Mouse (Mus musculus) liver, embryonic 16.5 days (tissue): ENCODE results near the gene Pa2g4. TPM values are rescaled to one million over a fixed set of nuclear protein-coding genes. Genes with fewer than 3 reads are reported as not detected.
A peak's percentile ranks its signal among the peaks of the same experiment; 100 is the strongest.
"Not testable (repeated sequence)": the region's sequence is repeated elsewhere in the genome, so short reads cannot be mapped to it uniquely, and the experiment has no call there.

Experiments
- ATAC-seq: fragments of 200-750 bp; cut with Nextera tagmentation; 2 replicates; pipeline ENCODE4 v1.8.0; 2017; ENCODE audit warnings: low read depth, mild to moderate bottlenecking, moderate number of reproducible peaks, moderate library complexity
- H3K27ac ChIP-seq: fragments of 300-500 bp; sonication (generic); 2 replicates; pipeline ENCODE4 v1.5.1; 2014; ENCODE audit warnings: mild to moderate bottlenecking, low read length
- H3K27me3 ChIP-seq: fragments of 300-500 bp; sonication (generic); 2 replicates; pipeline ENCODE4 v1.6.1; 2014; ENCODE audit warnings: low read depth, low read length, mixed read lengths; ENCODE audit not compliant: control insufficient read depth, insufficient read depth
- H3K36me3 ChIP-seq: fragments of 300-500 bp; sonication (generic); 2 replicates; pipeline ENCODE4 v1.6.1; 2014; ENCODE audit warnings: mild to moderate bottlenecking; ENCODE audit not compliant: control insufficient read depth, insufficient read depth
- H3K4me1 ChIP-seq: fragments of 300-500 bp; sonication (generic); 2 replicates; pipeline ENCODE4 v1.6.1; 2014; ENCODE audit warnings: low read depth, low read length, mixed read lengths; ENCODE audit not compliant: control insufficient read depth
- H3K4me2 ChIP-seq: fragments of 300-500 bp; sonication (generic); 2 replicates; pipeline ENCODE4 v1.6.1; 2014; ENCODE audit warnings: low read depth, low read length, mixed read lengths
- H3K4me3 ChIP-seq: fragments of 300-500 bp; sonication (generic); 2 replicates; pipeline ENCODE4 v1.5.1; 2014; ENCODE audit warnings: low read depth, mild to moderate bottlenecking, low read length
- H3K9ac ChIP-seq: fragments of 300-500 bp; sonication (generic); 2 replicates; pipeline ENCODE4 v1.6.1; 2014; ENCODE audit warnings: low read depth, low read length
- H3K9me3 ChIP-seq: fragments of 300-500 bp; sonication (generic); replicated peaks from 2 replicates; pipeline ENCODE4 v1.6.1; 2016; ENCODE audit warnings: low read length; ENCODE audit not compliant: control insufficient read depth
- WGBS: fragments of 180-500 bp; shearing (Covaris S2); extraction: QIAGEN DNeasy Blood & Tissue Kit; methylation state at CpG from one replicate; pipeline ENCODE4 v1.1.7; 2014; ENCODE audit not compliant: insufficient replicate concordance; 5-methylcytosine and 5-hydroxymethylcytosine counted together
- polyA plus RNA-seq: library from polyadenylated mRNA; unstranded; fragments of >200 nt; fragmentation: Nextera tagmentation; extraction: Ambion mirVana; gene quantifications from 2 replicates; pipeline ENCODE4 v1.2.1, GENCODE M21; 2015

Pa2g4 gene
- 96.2 and 103 TPM in 2 replicates for polyA plus RNA-seq

DNA sequence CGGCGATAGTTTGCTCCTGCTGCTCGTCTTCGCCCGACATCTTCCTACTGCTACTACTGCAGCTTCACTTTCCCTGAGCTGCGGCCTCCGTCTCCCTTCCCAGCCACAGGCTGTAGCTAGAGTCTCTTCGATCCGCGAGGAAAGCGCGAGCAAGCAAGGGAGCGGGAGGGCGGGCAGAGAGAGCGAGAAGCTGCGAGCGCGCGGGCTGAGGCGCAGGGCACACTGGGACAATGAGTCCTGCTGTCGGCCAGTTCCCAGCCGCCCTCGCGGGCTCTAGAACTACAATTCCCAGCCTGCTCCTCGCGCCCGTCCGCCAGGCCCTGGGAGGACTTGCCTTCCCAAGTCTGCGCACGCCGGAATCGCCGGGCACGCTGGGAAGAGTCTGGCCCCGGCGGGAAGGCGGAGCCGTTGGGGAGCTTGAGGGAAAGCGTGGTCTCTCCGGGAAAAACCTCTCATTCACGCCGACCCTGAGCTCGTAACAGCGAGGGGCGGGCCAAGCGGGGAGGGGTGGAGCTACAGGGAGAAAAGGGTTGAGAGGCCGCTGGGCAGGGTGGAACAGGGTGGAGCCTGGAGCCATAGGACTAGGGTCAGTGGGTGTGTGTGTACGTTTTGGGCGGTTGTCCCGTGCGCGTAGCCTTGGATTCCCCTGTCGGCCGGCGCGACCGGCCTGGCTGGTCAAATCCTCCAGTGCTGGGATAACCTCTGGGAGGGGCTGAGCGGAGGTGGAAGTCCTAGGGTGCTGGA lies at the start of gene Pa2g4:
Pa2g4 (minus strand) TSS at position 200 of the 744 bp plus-strand sequence.
- H3K36me3 ChIP-seq = peaks cover 14% of the 10 kb centered on the region
- ATAC-seq = peak; percentile 95
- under 1% methylated on average over 58 of the region's 58 CpGs for WGBS
- no peaks in the 10 kb centered on the region for H3K27me3 ChIP-seq
- no peaks in the 10 kb centered on the region for H3K9me3 ChIP-seq
- peak within 1 kb of the TSS; percentile 95 for H3K4me2 ChIP-seq
- peak within 1 kb of the TSS; percentile 97 for H3K9ac ChIP-seq
- H3K4me3 ChIP-seq = peak within 1 kb of the TSS; percentile 94
- peaks cover 19% of the 10 kb centered on the region for H3K4me1 ChIP-seq
- H3K27ac ChIP-seq = peak within 1 kb of the TSS; percentile 99

DNA sequence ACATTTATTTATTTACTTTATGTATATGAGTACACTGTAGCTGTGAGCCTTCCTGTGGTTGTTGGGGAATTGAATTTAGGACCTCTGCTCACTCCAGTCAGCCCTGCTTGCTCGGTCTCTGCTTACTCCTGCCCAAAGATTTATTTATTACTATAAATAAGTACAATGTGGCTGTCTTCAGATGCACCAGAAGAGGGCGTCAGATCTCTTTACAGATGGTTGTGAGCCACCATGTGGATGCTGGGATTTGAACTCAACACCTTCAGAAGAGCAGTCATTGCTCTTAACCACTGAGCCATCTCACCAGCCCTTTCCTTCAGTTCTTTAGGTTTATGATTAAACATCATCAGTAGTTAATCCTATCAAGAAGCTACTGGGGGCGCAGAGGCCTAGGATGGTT lies 49.1 kb upstream of the Pa2g4 start:
- 44% methylated on average over 3 of the region's 3 CpGs for WGBS
- no peaks in the 10 kb centered on the region; the same call in 1 of the 2 replicates for H3K27me3 ChIP-seq
- H3K36me3 ChIP-seq = no peaks in the 10 kb centered on the region
- no peak for ATAC-seq
- no peak overlapping the region for H3K4me3 ChIP-seq
- no peak overlapping the region for H3K4me2 ChIP-seq
- peaks cover 3% of the 10 kb centered on the region for H3K4me1 ChIP-seq
- no peaks in the 10 kb centered on the region for H3K9me3 ChIP-seq
- H3K9ac ChIP-seq = no peak overlapping the region
- H3K27ac ChIP-seq = no peak overlapping the region

DNA sequence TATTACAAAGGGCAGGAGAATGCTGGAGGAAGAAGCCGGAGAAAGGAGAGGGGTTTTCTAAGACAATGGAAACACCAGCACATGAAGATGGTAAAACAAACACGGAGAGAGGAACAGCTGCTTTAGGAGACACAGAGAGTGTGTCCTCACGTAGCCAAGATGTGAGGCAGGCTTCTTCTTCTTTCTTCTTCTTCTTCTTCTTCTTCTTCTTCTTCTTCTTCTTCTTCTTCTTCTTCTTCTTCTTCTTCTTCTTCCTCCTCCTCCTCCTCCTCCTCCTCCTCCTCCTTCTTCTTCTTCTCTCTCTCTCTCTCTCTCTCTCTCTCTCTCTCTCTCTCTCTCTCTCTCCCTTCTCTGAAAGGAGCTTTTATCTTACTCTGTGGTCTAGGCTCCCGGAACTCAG lies 48.0 kb upstream of the Pa2g4 start:
- H3K27me3 ChIP-seq, H3K9me3 ChIP-seq, H3K4me2 ChIP-seq, H3K9ac ChIP-seq, H3K4me1 ChIP-seq, H3K27ac ChIP-seq, ATAC-seq, H3K36me3 ChIP-seq, H3K4me3 ChIP-seq: not testable (repeated sequence)
- WGBS = 34% methylated on average over 4 of the region's 4 CpGs

DNA sequence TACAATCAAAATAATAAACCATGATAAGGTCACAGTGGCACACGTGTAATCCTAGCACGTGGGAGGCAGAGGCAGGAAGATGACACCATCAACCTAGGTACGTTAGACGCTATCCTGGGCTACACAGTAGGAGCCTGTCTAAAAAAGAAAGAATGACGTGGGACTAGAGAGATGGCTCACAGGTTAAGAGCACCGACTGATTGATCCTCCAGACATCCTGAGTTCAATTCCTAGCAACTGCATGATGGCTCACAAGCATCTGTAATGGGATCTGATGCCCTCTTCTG lies 47.3 kb upstream of the Pa2g4 start:
- Histone ChIP-seq H3K9me3 (no peaks in the 10 kb centered on the region), H3K27ac (no peak overlapping the region), H3K36me3 (no peaks in the 10 kb centered on the region), H3K27me3 (no peaks in the 10 kb centered on the region; the same call in 1 of the 2 replicates), H3K9ac (no peak overlapping the region), H3K4me2 (peak overlapping the region; percentile 39; the same call in 1 of the 2 replicates), H3K4me1 (peaks cover 3% of the 10 kb centered on the region), H3K4me3 (no peak overlapping the region)
- no peak for ATAC-seq
- WGBS = 22% methylated on average over 6 of the region's 6 CpGs

DNA sequence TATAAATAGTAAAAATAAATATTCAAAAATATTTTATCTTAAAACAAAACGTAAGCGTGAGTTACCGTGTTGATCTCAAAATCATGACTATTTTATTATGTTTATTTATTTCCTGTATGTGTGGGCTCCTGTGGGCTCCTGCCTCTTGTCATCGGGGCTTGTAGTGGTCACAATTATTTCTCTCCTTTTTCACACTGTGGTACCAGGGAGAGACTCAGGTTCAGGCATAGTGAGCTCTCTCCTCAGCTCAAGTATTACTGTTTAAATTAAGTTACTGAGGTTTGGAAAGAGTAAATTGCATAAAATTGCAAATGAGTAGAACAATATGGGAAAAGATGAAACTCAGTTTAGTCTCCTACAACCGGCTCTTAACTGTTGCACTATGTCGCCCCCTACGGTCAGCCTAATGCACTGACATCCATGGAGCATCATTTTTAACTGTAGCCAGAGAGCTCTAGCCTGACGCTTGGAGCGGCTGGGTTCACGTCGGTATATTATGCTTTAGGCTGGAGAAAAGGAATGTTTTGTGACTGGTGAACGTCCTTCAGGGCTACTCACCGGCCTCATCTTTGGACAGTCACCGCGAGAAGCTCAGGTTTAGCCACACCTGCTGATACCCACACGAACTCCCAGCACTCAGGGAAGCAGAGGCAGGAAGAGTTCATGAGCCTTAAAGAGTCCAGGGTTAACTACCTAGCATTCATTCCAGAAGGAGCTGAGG lies 46.8 kb upstream of the Pa2g4 start:
- peak overlapping the region; percentile 39; the same call in 1 of the 2 replicates for H3K4me2 ChIP-seq
- no peak overlapping the region for H3K4me3 ChIP-seq
- peak; percentile 61 for ATAC-seq
- H3K36me3 ChIP-seq = no peaks in the 10 kb centered on the region
- no peaks in the 10 kb centered on the region; the same call in 1 of the 2 replicates for H3K27me3 ChIP-seq
- H3K4me1 ChIP-seq = peaks cover 3% of the 10 kb centered on the region
- no peak overlapping the region for H3K9ac ChIP-seq
- H3K9me3 ChIP-seq = no peaks in the 10 kb centered on the region
- WGBS = 11% methylated on average over 16 of the region's 16 CpGs
- no peak overlapping the region for H3K27ac ChIP-seq

DNA sequence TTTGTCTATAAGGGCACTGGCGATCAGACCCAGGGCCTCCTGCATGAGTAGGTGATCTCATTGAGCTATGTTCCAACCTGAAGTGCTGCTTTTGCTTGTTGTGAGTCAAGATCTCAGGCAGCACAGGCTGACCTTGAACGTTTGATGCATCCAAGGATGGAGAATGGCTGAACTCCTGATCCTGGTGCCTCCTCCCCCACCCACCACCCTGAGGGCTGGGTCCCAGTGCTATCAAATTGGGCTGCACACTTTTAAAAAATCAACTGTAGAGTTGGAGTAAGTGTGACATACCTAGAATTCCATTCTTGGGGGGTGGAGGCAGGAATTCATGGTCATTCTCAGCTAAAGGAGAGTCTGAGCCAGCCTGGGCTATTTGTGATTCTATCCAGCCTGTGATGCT lies 40.7 kb upstream of the Pa2g4 start:
- ATAC-seq = no peak
- Histone ChIP-seq H3K27ac (no peak overlapping the region), H3K36me3 (no peaks in the 10 kb centered on the region), H3K9me3 (no peaks in the 10 kb centered on the region), H3K4me3 (no peak overlapping the region), H3K9ac (no peak overlapping the region), H3K4me2 (no peak overlapping the region), H3K27me3 (no peaks in the 10 kb centered on the region), H3K4me1 (no peaks in the 10 kb centered on the region; the same call in 1 of the 2 replicates)
- 33% methylated on average over 2 of the region's 2 CpGs for whole genome bisulfite sequencing

DNA sequence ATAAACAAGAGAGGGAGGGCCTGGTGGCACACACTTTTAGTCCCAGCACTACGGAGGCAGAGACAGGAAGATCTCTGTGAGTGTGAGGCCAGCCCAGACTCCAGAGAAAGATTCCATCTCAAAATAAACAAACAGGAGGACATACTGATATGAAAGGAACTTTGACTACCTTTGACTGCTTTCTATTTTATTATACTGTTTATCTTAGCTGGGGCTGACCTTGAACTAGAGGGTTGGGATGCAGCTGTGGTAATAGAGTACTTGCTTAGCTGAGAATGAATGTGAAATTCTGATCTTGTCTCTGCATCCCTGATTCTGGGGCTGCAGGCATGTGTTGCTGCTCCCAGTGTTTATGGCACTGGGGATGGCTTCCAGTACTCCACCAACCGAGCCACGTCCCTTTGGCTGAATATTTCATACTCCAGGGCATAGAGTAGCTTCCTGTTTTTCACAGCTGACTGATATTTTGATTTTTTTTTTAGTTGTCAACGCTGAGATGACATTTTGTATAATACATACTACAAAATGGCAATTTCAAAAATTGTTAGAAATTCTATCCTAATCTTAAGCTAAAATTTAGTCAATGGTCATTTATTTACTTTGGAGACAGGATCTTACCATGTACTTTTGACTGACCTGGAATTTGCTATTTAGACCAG lies 36.8 kb upstream of the Pa2g4 start:
- Histone ChIP-seq H3K36me3 (no peaks in the 10 kb centered on the region), H3K27ac (no peak overlapping the region), H3K4me1 (no peaks in the 10 kb centered on the region; the same call in 1 of the 2 replicates), H3K4me3 (no peak overlapping the region), H3K9ac (no peak overlapping the region), H3K4me2 (no peak overlapping the region), H3K9me3 (no peaks in the 10 kb centered on the region), H3K27me3 (no peaks in the 10 kb centered on the region)
- no peak for ATAC-seq
- 50% methylated on average over 4 of the region's 4 CpGs for WGBS

DNA sequence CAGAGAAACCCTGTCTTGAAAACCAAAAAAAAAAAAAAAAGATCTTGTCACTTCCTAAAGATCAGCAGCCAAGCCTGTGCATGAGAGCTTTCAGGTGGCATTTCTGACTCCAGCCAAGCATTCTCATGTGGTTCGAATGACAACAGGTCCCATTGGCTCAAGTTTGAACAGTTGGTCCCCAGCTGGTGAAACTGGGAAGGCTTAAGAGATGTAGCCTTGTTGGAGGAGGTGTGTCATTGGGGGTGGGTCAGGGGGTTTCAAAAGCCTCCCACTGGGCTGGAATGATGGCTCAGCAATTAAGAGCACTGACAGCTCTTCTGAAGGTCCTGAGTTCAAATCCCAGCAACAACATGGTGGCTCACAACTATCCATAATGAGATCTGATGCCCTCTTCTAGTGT lies 35.7 kb upstream of the Pa2g4 start:
- no peak for ATAC-seq
- no peak overlapping the region for H3K27ac ChIP-seq

DNA sequence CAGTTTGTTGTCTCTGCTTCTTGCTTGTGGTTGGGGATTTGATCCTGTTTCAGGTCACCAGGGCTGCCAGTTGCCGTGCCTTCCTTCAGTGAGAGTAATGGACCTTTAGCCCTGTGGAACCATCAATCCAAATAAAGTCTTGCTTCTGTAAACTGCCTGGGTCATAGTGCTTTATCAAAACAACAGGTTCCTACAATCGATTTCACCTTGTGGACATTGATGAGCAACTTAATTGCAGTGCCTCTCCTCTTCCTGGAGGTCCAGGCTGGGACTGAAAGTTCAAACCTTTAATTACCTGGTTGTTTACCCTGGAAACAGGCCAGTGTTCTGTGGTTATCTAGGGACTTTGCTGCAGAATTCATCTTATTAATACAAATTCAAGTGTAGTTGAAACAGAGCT lies 32.7 kb upstream of the Pa2g4 start:
- H3K36me3 ChIP-seq = no peaks in the 10 kb centered on the region
- no peaks in the 10 kb centered on the region for H3K27me3 ChIP-seq
- no peaks in the 10 kb centered on the region for H3K4me1 ChIP-seq
- 35% methylated on average over 2 of the region's 2 CpGs for WGBS
- H3K4me3 ChIP-seq = no peak overlapping the region
- no peak overlapping the region for H3K27ac ChIP-seq
- H3K4me2 ChIP-seq = no peak overlapping the region
- H3K9me3 ChIP-seq = no peaks in the 10 kb centered on the region
- H3K9ac ChIP-seq = no peak overlapping the region
- ATAC-seq = no peak

More for the DNA sequence above, 35.7 kb upstream of the Pa2g4 start:
- H3K4me2 ChIP-seq = no peak overlapping the region
- no peaks in the 10 kb centered on the region; the same call in 1 of the 2 replicates for H3K4me1 ChIP-seq
- 74% methylated on average over 1 of the region's 1 CpGs for WGBS
- no peak overlapping the region for H3K9ac ChIP-seq
- H3K27me3 ChIP-seq = no peaks in the 10 kb centered on the region
- no peak overlapping the region for H3K4me3 ChIP-seq
- no peaks in the 10 kb centered on the region for H3K9me3 ChIP-seq
- no peaks in the 10 kb centered on the region for H3K36me3 ChIP-seq
